Mouse (Mus musculus): ENCODE results near the gene Mfap3l. TPM values are rescaled to one million over a fixed set of nuclear protein-coding genes. Genes with fewer than 3 reads are reported as not detected.
"Not testable (repeated sequence)": the region's sequence is repeated elsewhere in the genome, so short reads cannot be mapped to it uniquely, and the experiment has no call there.

Mfap3l gene
- polyA plus RNA-seq (2012; fragmentation: generic; extraction: Trizol) = 18.2 TPM
- long read RNA-seq, experiment 1, full-length matches to known transcripts = 17 of 28 reads
- long read RNA-seq, experiment 1, partial matches to known transcripts = 0 of 28 reads
- long read RNA-seq, experiment 1, other reads (novel, unspliced or antisense) = 11 of 28 reads
- long read RNA-seq, experiment 2, full-length matches to known transcripts = 243 of 272 reads
- long read RNA-seq, experiment 2, partial matches to known transcripts = 4 of 272 reads
- long read RNA-seq, experiment 2, other reads (novel, unspliced or antisense) = 25 of 272 reads

- peaks cover 20% of the 10 kb centered on the region for H3K36me3 ChIP-seq (ENCODE audit: control insufficient read depth, insufficient read depth)
- peaks cover 41% of the 10 kb centered on the region for H3K79me3 ChIP-seq (ENCODE audit: low read depth)
- peak within 1 kb of the TSS; percentile 74 for H3K4me3 ChIP-seq (ENCODE audit: insufficient read depth, poor library complexity, severe bottlenecking)
- TF ChIP-seq CEBPB (IDR thresholded peaks at IDR 0.05; ENCODE audit: low read depth) (no peak), MAX (IDR thresholded peaks at IDR 0.05) (peak; percentile 71)
- no peaks in the 10 kb centered on the region for H3K27me3 ChIP-seq (ENCODE audit: control insufficient read depth, insufficient read depth, insufficient read length)
- H3K79me2 ChIP-seq (ENCODE audit: control insufficient read depth, insufficient read depth) = peaks cover 46% of the 10 kb centered on the region
- peak within 1 kb of the TSS; percentile 98 for H3ac ChIP-seq (ENCODE audit: control insufficient read depth, insufficient read length, low read depth)
Observed at GRCm38 (mm10) chr8:60632250-60632932, at the start of gene Mfap3l. Mfap3l (plus strand) TSS chr8:60632827.

GRCm38 (mm10) chr8:60583369-60583768 lies 49.3 kb upstream of the Mfap3l start:
- Histone ChIP-seq H3K4me3 (ENCODE audit: insufficient read depth, poor library complexity, severe bottlenecking) (no peak overlapping the region), H3K79me2 (ENCODE audit: control insufficient read depth, insufficient read depth) (no peaks in the 10 kb centered on the region), H3ac (ENCODE audit: control insufficient read depth, insufficient read length, low read depth) (no peak overlapping the region), H3K79me3 (ENCODE audit: low read depth) (no peaks in the 10 kb centered on the region), H3K36me3 (ENCODE audit: control insufficient read depth, insufficient read depth) (no peaks in the 10 kb centered on the region), H3K27me3 (ENCODE audit: control insufficient read depth, insufficient read depth, insufficient read length) (no peaks in the 10 kb centered on the region)
- no peak for TF ChIP-seq MYOD1 (IDR thresholded peaks at IDR 0.05; ENCODE audit: control insufficient read depth, insufficient read length, low read depth)
- TF ChIP-seq MYOG (IDR thresholded peaks at IDR 0.05; ENCODE audit: control insufficient read depth, extremely low read depth, insufficient read length) = no peak
- no peak for TF ChIP-seq USF1 (IDR thresholded peaks at IDR 0.05; ENCODE audit: low read depth)
- no peak for TF ChIP-seq CEBPB (IDR thresholded peaks at IDR 0.05; ENCODE audit: low read depth)
- no peak for TF ChIP-seq CTCF (IDR thresholded peaks at IDR 0.05; ENCODE audit: control insufficient read depth, insufficient read depth, insufficient read length)
- TF ChIP-seq MAX (IDR thresholded peaks at IDR 0.05) = no peak
- TF ChIP-seq FOSL1 (IDR thresholded peaks at IDR 0.05; ENCODE audit: insufficient read depth, low read length, poor library complexity, severe bottlenecking) = no peak

- not testable (repeated sequence) for H3K4me3 ChIP-seq (ENCODE audit: insufficient read depth, poor library complexity, severe bottlenecking); H3K27me3 ChIP-seq (ENCODE audit: control insufficient read depth, insufficient read depth, insufficient read length); H3K79me3 ChIP-seq (ENCODE audit: low read depth)
Observed at GRCm38 (mm10) chr8:60591352-60592105, 41.1 kb upstream of the Mfap3l start.

GRCm38 (mm10) chr8:60594761-60595160 lies 37.9 kb upstream of the Mfap3l start:
- Histone ChIP-seq H3K79me2 (ENCODE audit: control insufficient read depth, insufficient read depth) (no peaks in the 10 kb centered on the region), H3ac (ENCODE audit: control insufficient read depth, insufficient read length, low read depth) (no peak overlapping the region), H3K27me3 (ENCODE audit: control insufficient read depth, insufficient read depth, insufficient read length) (no peaks in the 10 kb centered on the region), H3K4me3 (ENCODE audit: insufficient read depth, poor library complexity, severe bottlenecking) (no peak overlapping the region), H3K36me3 (ENCODE audit: control insufficient read depth, insufficient read depth) (no peaks in the 10 kb centered on the region), H3K79me3 (ENCODE audit: low read depth) (no peaks in the 10 kb centered on the region)
- TF ChIP-seq FOSL1 (IDR thresholded peaks at IDR 0.05; ENCODE audit: insufficient read depth, low read length, poor library complexity, severe bottlenecking) (no peak), CEBPB (IDR thresholded peaks at IDR 0.05; ENCODE audit: low read depth) (no peak), CTCF (IDR thresholded peaks at IDR 0.05; ENCODE audit: control insufficient read depth, insufficient read depth, insufficient read length) (no peak), MYOD1 (IDR thresholded peaks at IDR 0.05; ENCODE audit: control insufficient read depth, insufficient read length, low read depth) (no peak), USF1 (IDR thresholded peaks at IDR 0.05; ENCODE audit: low read depth) (no peak), MYOG (IDR thresholded peaks at IDR 0.05; ENCODE audit: control insufficient read depth, extremely low read depth, insufficient read length) (no peak), MAX (IDR thresholded peaks at IDR 0.05) (no peak)

More at GRCm38 (mm10) chr8:60591352-60592105, 41.1 kb upstream of the Mfap3l start:
- H3K79me2 ChIP-seq (ENCODE audit: control insufficient read depth, insufficient read depth); H3K36me3 ChIP-seq (ENCODE audit: control insufficient read depth, insufficient read depth); H3ac ChIP-seq (ENCODE audit: control insufficient read depth, insufficient read length, low read depth): not testable (repeated sequence)

DNA sequence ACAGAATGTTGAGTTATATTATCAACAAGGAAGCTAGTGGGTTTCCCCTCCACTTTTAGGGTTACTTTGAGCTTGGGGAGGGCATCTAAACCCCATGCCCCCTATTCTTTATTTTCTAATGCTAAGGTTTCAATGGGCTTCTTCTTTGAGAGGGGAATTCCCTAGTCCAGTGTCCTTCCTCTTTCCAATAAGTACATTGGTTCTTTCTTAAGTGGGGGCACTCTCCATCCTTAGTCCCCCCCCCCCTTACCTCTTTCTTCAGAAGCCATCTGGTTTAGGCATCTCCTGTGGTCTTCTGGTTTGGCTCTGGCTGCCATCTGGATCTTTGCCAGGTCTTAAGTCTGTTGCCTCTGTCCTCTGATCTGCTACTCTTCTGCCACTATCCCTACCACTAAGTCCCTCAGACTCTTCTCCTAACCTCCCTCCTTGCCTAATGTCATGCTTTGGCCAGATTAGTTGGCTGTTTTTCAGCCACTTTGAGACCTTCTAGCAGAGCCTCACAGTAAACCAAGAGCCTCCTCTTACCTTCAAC lies 21.0 kb upstream of the Mfap3l start:
- H3K4me3 ChIP-seq (ENCODE audit: insufficient read depth, poor library complexity, severe bottlenecking) = no peak overlapping the region
- TF ChIP-seq USF1 (IDR thresholded peaks at IDR 0.05; ENCODE audit: low read depth) (no peak), FOSL1 (IDR thresholded peaks at IDR 0.05; ENCODE audit: insufficient read depth, low read length, poor library complexity, severe bottlenecking) (no peak), CEBPB (IDR thresholded peaks at IDR 0.05; ENCODE audit: low read depth) (no peak), MYOD1 (IDR thresholded peaks at IDR 0.05; ENCODE audit: control insufficient read depth, insufficient read length, low read depth) (no peak), CTCF (IDR thresholded peaks at IDR 0.05; ENCODE audit: control insufficient read depth, insufficient read depth, insufficient read length) (no peak), MYOG (IDR thresholded peaks at IDR 0.05; ENCODE audit: control insufficient read depth, extremely low read depth, insufficient read length) (no peak), MAX (IDR thresholded peaks at IDR 0.05) (no peak)
- no peak overlapping the region for H3ac ChIP-seq (ENCODE audit: control insufficient read depth, insufficient read length, low read depth)
- no peaks in the 10 kb centered on the region for H3K27me3 ChIP-seq (ENCODE audit: control insufficient read depth, insufficient read depth, insufficient read length)
- H3K36me3 ChIP-seq (ENCODE audit: control insufficient read depth, insufficient read depth) = no peaks in the 10 kb centered on the region
- no peaks in the 10 kb centered on the region for H3K79me3 ChIP-seq (ENCODE audit: low read depth)
- H3K79me2 ChIP-seq (ENCODE audit: control insufficient read depth, insufficient read depth) = no peaks in the 10 kb centered on the region

All from C2C12 (cell line).